Comparison of ENCODE assay signal across 7 mouse cellular contexts in the genomic region with DNA sequence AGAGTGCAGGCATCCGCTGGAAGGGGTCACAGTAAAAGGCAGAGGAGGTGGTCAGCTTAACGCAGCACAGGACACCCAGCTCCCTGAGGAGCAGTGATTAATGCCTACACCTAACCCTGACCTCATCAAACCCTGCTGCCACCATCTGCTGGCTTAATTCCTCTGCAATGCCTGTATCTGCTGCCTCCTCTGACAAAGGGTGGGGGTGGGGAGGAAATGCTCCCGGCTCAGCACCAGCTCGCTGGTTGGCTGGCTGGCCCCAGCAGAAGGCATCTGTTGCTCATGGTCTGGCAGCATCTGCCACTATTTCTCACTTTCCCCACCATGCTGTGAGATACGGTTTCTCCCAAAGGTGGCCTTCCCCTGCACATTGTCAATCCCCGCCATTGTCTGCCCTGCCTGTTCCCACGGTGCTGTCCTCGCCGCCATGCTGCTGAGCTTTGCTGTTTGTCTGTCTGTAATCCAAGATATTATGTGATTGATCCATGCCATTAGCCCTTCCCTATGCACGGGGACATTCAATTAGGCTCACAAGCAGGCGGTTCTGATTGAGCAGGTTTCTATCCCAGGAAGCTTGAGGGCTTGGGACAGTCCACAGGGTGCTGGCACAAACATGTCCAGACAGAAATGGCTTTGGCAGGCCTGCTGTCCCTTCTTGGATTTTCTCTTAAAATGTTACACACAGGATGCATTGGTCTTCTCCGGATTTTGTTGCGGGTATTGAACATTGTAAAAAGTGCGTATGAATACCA. TPM values are rescaled to one million over a fixed set of nuclear protein-coding genes. Genes with fewer than 3 reads are reported as not detected.
DNase-seq lines count a peak whose midpoint lies in the region; ATAC-seq and TF ChIP-seq lines count a peak whose summit lies in the region.

No protein-coding gene starts in this region.

- no peaks in the 10 kb centered on the region for H3K36me3 ChIP-seq in forebrain, embryonic 13.5 days (ENCODE audit: poor library complexity, severe bottlenecking)
- H3K36me3 ChIP-seq in limb, embryonic 13.5 days = no peaks in the 10 kb centered on the region

- no peak for TF ChIP-seq CTCF in brain, embryonic 14.5 days (IDR thresholded peaks at IDR 0.05; ENCODE audit: borderline replicate concordance, extremely low read depth, insufficient read depth, insufficient read length)

- WGBS in forebrain, embryonic 13.5 days = 21% methylated on average over 14 of the region's 14 CpGs
- 27% methylated on average over 14 of the region's 14 CpGs for WGBS in limb, embryonic 13.5 days

- TF ChIP-seq POLR2A in brain, embryonic 14.5 days (IDR thresholded peaks at IDR 0.05; ENCODE audit: borderline replicate concordance, extremely low read depth, insufficient read depth, insufficient read length, poor library complexity, severe bottlenecking) = no peak

- DNase-seq in MN1 (ENCODE audit: low spot score) = peak; percentile 88
- peak; percentile 92 for DNase-seq in brain, embryonic 14.5 days (ENCODE audit: low read depth)
- no peak for DNase-seq in left cerebral cortex, postnatal 25 days (ENCODE audit: low spot score in 2 of 2)
- no peak for DNase-seq in thymus, postnatal 36 days
- DNase-seq in thymus, postnatal 10 days (ENCODE audit: low spot score in 2 of 2) = no peak

- ATAC-seq in forebrain, embryonic 13.5 days = peak; percentile 93
- ATAC-seq in limb, embryonic 13.5 days (ENCODE audit: low FRiP score, low read depth) = no peak; the same call in 1 of the 2 replicates

- H3K9ac ChIP-seq in forebrain, embryonic 13.5 days = no peak overlapping the region
- H3K9ac ChIP-seq in limb, embryonic 13.5 days = 0 out of 2 replicates have a peak overlapping the region, but pooled peaks have one; percentile 19

- peak overlapping the region; percentile 33; the same call in 1 of the 2 replicates for H3K27ac ChIP-seq in forebrain, embryonic 13.5 days
- no peak overlapping the region for H3K27ac ChIP-seq in limb, embryonic 13.5 days

- intact Hi-C loops in left cerebral cortex, postnatal 25 days (cut with DNase I) = no loop called here

- H3K9me3 ChIP-seq in forebrain, embryonic 13.5 days (replicated peaks) = no peaks in the 10 kb centered on the region
- no peaks in the 10 kb centered on the region for H3K9me3 ChIP-seq in limb, embryonic 13.5 days

- H3K27me3 ChIP-seq in forebrain, embryonic 13.5 days = no peaks in the 10 kb centered on the region
- H3K27me3 ChIP-seq in limb, embryonic 13.5 days = no peaks in the 10 kb centered on the region

- peak overlapping the region; percentile 46 for H3K4me2 ChIP-seq in forebrain, embryonic 13.5 days
- peak overlapping the region; percentile 30 for H3K4me2 ChIP-seq in limb, embryonic 13.5 days (replicated peaks)

- H3K4me1 ChIP-seq in forebrain, embryonic 13.5 days = peaks cover 18% of the 10 kb centered on the region
- H3K4me1 ChIP-seq in limb, embryonic 13.5 days = peaks cover 7% of the 10 kb centered on the region

- no peak overlapping the region for H3K4me3 ChIP-seq in forebrain, embryonic 13.5 days
- no peak overlapping the region for H3K4me3 ChIP-seq in limb, embryonic 13.5 days

RNA-seq across cellular contexts. Expression of a gene that starts 33.4 kb away (rescaled TPM):
- polyA plus RNA-seq in brain, embryonic 14.5 days (2012; rRNA removed) = 48.4 and 74.1 TPM in 2 replicates
- 57.4 and 65.5 TPM in 2 replicates for polyA plus RNA-seq in forebrain, embryonic 13.5 days (2015; fragmentation: Nextera tagmentation; extraction: Ambion mirVana)
- 7.0 and 7.1 TPM in 2 replicates for polyA plus RNA-seq in limb, embryonic 13.5 days (2015; fragmentation: Nextera tagmentation; extraction: Ambion mirVana)
- total RNA-seq in left cerebral cortex, postnatal 25 days (2021) = 1 to 10 TPM; 7.2 to 7.7 TPM

RNA-seq across cellular contexts. Expression of a gene that starts 52.8 kb away (rescaled TPM):
- polyA plus RNA-seq in brain, embryonic 14.5 days (2012; rRNA removed) = 23.8 and 29.5 TPM in 2 replicates
- polyA plus RNA-seq in forebrain, embryonic 13.5 days (2015; fragmentation: Nextera tagmentation; extraction: Ambion mirVana) = 37.1 and 42.2 TPM in 2 replicates
- 32.8 and 34.5 TPM in 2 replicates for polyA plus RNA-seq in limb, embryonic 13.5 days (2015; fragmentation: Nextera tagmentation; extraction: Ambion mirVana)
- total RNA-seq in left cerebral cortex, postnatal 25 days (2021) = 10 to 100 TPM; 39.3 to 42.8 TPM

Comparison
In these comparisons a context has a peak if more than half of its experiments do, and no peak if none do; other contexts are left out.
1. DNase-seq: peak in MN1 (single experiment) and brain, embryonic 14.5 days (single experiment); none in left cerebral cortex, postnatal 25 days (0 of 2), thymus, postnatal 36 days (0 of 2) and thymus, postnatal 10 days (0 of 2).